Mouse (Mus musculus) stomach, postnatal 0 days (tissue): ENCODE results near the gene Gal3st2c. TPM values are rescaled to one million over a fixed set of nuclear protein-coding genes. Genes with fewer than 3 reads are reported as not detected.

Source experiments
- ATAC-seq: fragments of 200-750 bp; cut with Nextera tagmentation; 2 replicates; pipeline ENCODE4 v1.8.0; 2017; ENCODE audit not compliant: low FRiP score, low TSS enrichment
- DNase-seq: peaks from one replicate; pipeline ENCODE4 v3.0.0-alpha.2; 2016; ENCODE audit warnings: low spot score
- H3K27ac ChIP-seq: fragments of 300-500 bp; sonication (generic); replicated peaks from 2 replicates; pipeline ENCODE4 v1.5.1; 2014; ENCODE audit warnings: mild to moderate bottlenecking, control low read depth
- H3K27me3 ChIP-seq: fragments of 300-500 bp; sonication (generic); 2 replicates; pipeline ENCODE4 v1.6.1; 2014; ENCODE audit warnings: low read length; ENCODE audit not compliant: control insufficient read depth, insufficient read depth
- H3K36me3 ChIP-seq: fragments of 300-500 bp; sonication (generic); 2 replicates; pipeline ENCODE4 v1.6.1; 2014; ENCODE audit warnings: low read length, mixed read lengths; ENCODE audit not compliant: control insufficient read depth, insufficient read depth
- H3K4me1 ChIP-seq: fragments of 300-500 bp; sonication (generic); replicated peaks from 2 replicates; pipeline ENCODE4 v1.6.1; 2014; ENCODE audit warnings: antibody characterized with exemption; ENCODE audit not compliant: control insufficient read depth, insufficient read depth
- H3K4me2 ChIP-seq: fragments of 300-500 bp; sonication (generic); replicated peaks from 2 replicates; pipeline ENCODE4 v1.6.1; 2014; ENCODE audit warnings: low read depth, mild to moderate bottlenecking, control low read depth, moderate library complexity
- H3K4me3 ChIP-seq: fragments of 300-500 bp; sonication (generic); 2 replicates; pipeline ENCODE4 v1.5.1; 2014; ENCODE audit warnings: low read depth, low read length, control low read depth
- H3K9ac ChIP-seq: fragments of 300-500 bp; sonication (generic); 2 replicates; pipeline ENCODE4 v1.6.1; 2014; ENCODE audit warnings: mild to moderate bottlenecking, low read length, control low read depth, mixed read lengths
- H3K9me3 ChIP-seq: fragments of 300-500 bp; sonication (generic); 2 replicates; pipeline ENCODE4 v1.6.1; 2016; ENCODE audit warnings: low read length; ENCODE audit not compliant: control insufficient read depth
- CTCF ChIP-seq: IDR thresholded peaks from 2 replicates; pipeline ENCODE4 v1.5.1; 2016; ENCODE audit warnings: antibody characterized with exemption, low read depth, mild to moderate bottlenecking, moderate library complexity
- EP300 ChIP-seq: optimal IDR thresholded peaks from 2 replicates; pipeline ENCODE3; 2016; ENCODE audit warnings: antibody characterized with exemption
- WGBS: fragments of 180-500 bp; shearing (Covaris S2); extraction: QIAGEN DNeasy Blood & Tissue Kit; methylation state at CpG from one replicate; pipeline ENCODE4 v1.1.7; 2014; 5-methylcytosine and 5-hydroxymethylcytosine counted together
- polyA plus RNA-seq: library from polyadenylated mRNA; unstranded; fragments of >200 nt; fragmentation: Nextera tagmentation; extraction: Ambion mirVana; gene quantifications from 2 replicates; pipeline ENCODE4 v1.2.1, GENCODE M21; 2015

Gal3st2c gene
- polyA plus RNA-seq, 1 experiment from 2014 or later = not detected

DNA sequence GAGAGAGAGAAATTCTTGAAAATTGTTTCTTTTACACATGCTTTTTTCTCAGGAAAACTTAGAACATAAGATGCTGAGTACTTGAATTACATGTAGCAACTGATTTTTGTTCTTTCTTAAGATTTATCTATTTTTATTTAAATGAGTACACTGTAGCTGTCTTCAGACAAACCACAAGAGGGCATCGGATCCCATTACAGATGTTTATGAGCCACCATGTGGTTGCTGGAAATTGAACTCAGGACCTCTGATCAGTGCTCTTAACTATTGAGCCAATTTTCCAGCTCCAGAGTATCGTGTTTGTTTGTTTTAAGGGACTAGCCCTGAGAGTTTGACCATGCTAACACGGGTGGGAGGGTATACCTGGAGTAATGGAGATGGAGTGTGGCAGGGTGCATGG, 21.3 kb downstream of the Gal3st2c start:
- TF ChIP-seq EP300 (no peak), CTCF (peak; percentile 43)

DNA sequence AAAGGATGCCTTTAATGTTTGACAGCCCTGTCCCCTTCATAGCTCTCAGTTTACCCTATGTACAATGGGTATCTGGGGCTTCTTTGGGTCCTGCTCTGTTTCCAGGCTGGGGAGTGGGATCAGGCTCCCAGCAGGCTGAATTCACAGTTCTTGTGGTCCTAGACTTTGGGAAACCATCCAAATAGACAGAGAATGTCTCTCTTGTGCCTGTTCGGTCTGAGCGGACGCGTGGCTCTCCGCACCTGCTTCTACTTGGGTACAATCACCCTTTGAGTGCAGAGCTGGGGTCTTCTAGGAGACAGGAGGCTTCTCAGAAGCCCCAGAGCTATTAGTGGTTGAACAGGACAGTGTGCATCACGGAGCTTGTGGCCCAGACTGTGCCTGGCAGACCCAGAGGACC, 29.8 kb downstream of the Gal3st2c start, which contains the start of gene Neu4:
Gene Neu4 (plus strand): TSS at position 301 of the 400 bp plus-strand sequence.
- no peak within 1 kb of the TSS for H3K27ac ChIP-seq
- no peaks in the 10 kb centered on the region for H3K27me3 ChIP-seq
- TF ChIP-seq CTCF (no peak), EP300 (no peak)
- H3K9ac ChIP-seq = no peak within 1 kb of the TSS
- no peaks in the 10 kb centered on the region for H3K9me3 ChIP-seq
- H3K36me3 ChIP-seq = no peaks in the 10 kb centered on the region
- no peak for DNase-seq
- WGBS = 85% methylated on average over 6 of the region's 6 CpGs
- H3K4me1 ChIP-seq = no peaks in the 10 kb centered on the region
- H3K4me2 ChIP-seq = no peak within 1 kb of the TSS
- H3K4me3 ChIP-seq = no peak within 1 kb of the TSS
- no peak for ATAC-seq

More for the DNA sequence above, 21.3 kb downstream of the Gal3st2c start:
- no peaks in the 10 kb centered on the region for H3K36me3 ChIP-seq
- H3K4me3 ChIP-seq = no peak overlapping the region
- H3K9ac ChIP-seq = no peak overlapping the region
- no peak overlapping the region for H3K4me2 ChIP-seq
- 58% methylated on average over 3 of the region's 3 CpGs for WGBS
- no peak overlapping the region for H3K27ac ChIP-seq
- H3K9me3 ChIP-seq = no peaks in the 10 kb centered on the region
- no peaks in the 10 kb centered on the region for H3K4me1 ChIP-seq
- H3K27me3 ChIP-seq = no peaks in the 10 kb centered on the region
- ATAC-seq = no peak
- no peak for DNase-seq

DNA sequence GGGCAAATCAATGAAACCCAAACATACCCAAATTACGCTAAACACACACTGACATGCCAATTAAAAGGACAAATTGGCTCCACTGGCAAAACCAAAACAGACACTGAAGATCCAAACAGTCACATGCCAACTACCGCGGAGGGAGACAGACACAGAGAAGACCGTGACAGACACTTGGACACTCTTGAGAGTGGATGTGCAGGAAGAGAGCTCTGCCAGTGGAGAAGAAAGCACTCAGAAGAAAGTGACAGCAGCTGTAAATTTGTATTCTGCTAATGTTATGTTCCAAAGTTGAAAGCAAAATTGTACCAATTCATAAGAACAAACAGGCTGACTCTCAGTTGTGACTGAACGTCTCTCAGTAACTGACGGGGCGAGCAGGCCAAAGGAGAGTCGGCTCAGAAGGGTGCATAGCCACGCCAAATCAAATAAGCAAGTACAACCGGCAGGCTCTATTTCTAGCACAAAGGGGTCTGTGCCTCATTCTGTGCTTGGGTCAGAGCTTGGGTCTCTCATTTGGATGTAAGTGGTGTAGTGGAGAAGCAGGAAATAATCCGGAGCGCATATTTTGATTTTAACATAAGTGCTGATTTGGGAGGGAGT, 37.3 kb downstream of the Gal3st2c start:
- Histone ChIP-seq H3K27me3 (no peaks in the 10 kb centered on the region), H3K4me3 (no peak overlapping the region), H3K27ac (no peak overlapping the region), H3K9me3 (no peaks in the 10 kb centered on the region), H3K4me1 (no peaks in the 10 kb centered on the region), H3K4me2 (no peak overlapping the region), H3K9ac (no peak overlapping the region), H3K36me3 (no peaks in the 10 kb centered on the region)
- ATAC-seq = no peak
- no peak for DNase-seq
- TF ChIP-seq EP300 (no peak), CTCF (no peak)
- 74% methylated on average over 12 of the region's 12 CpGs for WGBS

DNA sequence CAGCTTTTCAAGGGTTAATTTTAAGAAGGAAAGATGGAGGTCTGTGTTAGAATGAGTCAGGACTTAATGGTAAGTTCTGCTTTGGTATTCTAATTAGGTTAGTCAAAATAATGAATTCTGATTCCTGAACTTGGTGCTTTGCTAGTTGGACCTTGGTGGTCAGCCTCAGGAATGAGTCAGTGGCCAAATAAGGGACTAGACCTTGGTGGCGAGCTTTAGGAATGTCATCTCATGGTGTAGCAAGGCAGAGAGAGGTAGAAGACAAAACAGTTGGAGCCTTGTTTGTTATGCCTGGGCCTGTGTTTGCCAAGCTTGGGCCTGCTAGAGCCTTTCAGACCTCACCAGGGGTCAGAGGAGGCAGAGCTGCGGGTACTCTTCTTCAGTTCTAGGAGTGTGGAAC, 38.4 kb downstream of the Gal3st2c start:
- Histone ChIP-seq H3K27me3 (no peaks in the 10 kb centered on the region), H3K27ac (no peak overlapping the region), H3K9ac (no peak overlapping the region), H3K4me3 (no peak overlapping the region), H3K36me3 (no peaks in the 10 kb centered on the region), H3K4me1 (no peaks in the 10 kb centered on the region), H3K9me3 (no peaks in the 10 kb centered on the region), H3K4me2 (no peak overlapping the region)
- ATAC-seq = no peak
- DNase-seq = no peak
- 86% methylated on average over 2 of the region's 2 CpGs for WGBS
- TF ChIP-seq CTCF (no peak), EP300 (no peak)

DNA sequence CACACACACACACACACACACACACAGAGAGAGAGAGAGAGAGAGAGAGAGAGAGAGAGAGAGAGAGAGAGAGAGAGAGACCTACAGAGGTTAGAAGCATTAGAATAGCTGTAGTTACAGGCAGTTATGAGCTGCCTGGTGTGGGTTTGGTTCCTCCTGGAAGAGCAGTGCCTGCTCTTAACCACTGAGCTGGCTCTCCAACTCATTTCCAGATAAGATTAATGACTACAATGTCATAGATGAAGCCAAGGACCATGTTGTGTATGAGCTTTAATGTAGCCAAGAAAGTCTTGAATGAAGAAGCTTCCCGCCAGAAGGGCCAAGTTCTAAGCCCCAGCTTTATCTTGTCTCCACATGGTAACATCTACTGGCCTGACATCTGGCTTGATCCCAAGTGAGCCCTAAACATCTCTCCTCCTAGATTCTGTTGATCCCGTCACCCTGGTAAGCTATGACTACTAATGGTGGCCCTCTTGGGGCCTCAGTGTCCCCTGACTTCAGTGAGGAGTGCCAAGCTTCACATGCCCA, 42.8 kb downstream of the Gal3st2c start:
- H3K4me1 ChIP-seq = no peaks in the 10 kb centered on the region
- no peak overlapping the region for H3K9ac ChIP-seq
- DNase-seq (no peak), ATAC-seq (no peak)
- H3K4me2 ChIP-seq = no peak overlapping the region
- WGBS = 69% methylated on average over 2 of the region's 2 CpGs
- no peaks in the 10 kb centered on the region for H3K9me3 ChIP-seq
- no peak for TF ChIP-seq CTCF
- no peak for TF ChIP-seq EP300
- H3K36me3 ChIP-seq = no peaks in the 10 kb centered on the region
- H3K27ac ChIP-seq = no peak overlapping the region
- no peak overlapping the region for H3K4me3 ChIP-seq
- no peaks in the 10 kb centered on the region for H3K27me3 ChIP-seq

DNA sequence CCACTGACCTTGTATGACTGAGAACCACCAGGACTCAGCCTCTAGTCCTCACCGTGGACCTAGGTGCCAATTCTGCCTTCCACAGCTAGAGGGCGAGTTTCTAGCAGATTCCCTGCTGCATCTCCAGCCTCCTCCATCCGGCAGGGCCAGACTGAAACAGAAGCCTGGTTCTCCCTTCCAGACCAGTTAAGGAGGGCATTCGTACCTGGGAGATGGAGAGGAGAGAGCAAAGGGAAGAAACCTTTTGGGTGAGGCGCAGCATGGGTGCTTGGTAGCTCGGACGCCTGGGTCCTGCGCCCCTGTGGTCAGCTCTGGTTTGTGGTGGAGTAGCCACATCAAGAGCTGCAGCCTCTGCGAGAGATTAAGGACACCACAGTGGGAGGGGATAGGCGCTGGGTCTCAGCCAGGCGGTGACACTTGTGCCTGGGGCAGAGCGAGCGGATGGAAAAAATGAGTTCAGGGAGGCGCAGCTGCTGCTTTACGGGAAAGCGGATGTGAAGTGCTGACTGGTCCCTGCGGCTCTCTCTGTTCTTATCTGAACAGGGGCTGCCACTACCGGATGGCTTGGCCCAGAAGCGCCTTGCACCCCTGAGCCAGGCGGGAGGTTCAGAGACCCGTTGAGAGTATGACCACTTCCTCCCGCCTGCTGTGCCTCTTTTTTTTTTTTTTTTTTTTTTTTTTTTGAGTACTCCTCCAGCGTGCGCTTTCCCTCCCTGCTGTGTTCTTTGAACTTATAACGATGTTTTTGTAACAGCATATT, 44.9 kb downstream of the Gal3st2c start:
- ATAC-seq = peak; percentile 88
- under 1% methylated on average over 25 of the region's 25 CpGs for WGBS
- H3K9me3 ChIP-seq = no peaks in the 10 kb centered on the region

More for the DNA sequence above, 44.9 kb downstream of the Gal3st2c start:
- peak overlapping the region; percentile 27 for H3K4me3 ChIP-seq
- H3K36me3 ChIP-seq = no peaks in the 10 kb centered on the region
- no peaks in the 10 kb centered on the region for H3K27me3 ChIP-seq
- no peaks in the 10 kb centered on the region for H3K4me1 ChIP-seq
- peak; percentile 79 for DNase-seq
- H3K4me2 ChIP-seq = peak overlapping the region; percentile 52
- TF ChIP-seq EP300 = no peak
- TF ChIP-seq CTCF = peak; percentile 89
- peak overlapping the region; percentile 2; the same call in 1 of the 2 replicates for H3K9ac ChIP-seq
- H3K27ac ChIP-seq = peak overlapping the region; percentile 2; the same call in 1 of the 2 replicates
